Mouse (Mus musculus): ENCODE measurements around the gene Gm8906.
"Not testable (repeated sequence)": the region's sequence is repeated elsewhere in the genome, so short reads cannot be mapped to it uniquely, and the experiment has no call there.

Gm8906 gene

DNA sequence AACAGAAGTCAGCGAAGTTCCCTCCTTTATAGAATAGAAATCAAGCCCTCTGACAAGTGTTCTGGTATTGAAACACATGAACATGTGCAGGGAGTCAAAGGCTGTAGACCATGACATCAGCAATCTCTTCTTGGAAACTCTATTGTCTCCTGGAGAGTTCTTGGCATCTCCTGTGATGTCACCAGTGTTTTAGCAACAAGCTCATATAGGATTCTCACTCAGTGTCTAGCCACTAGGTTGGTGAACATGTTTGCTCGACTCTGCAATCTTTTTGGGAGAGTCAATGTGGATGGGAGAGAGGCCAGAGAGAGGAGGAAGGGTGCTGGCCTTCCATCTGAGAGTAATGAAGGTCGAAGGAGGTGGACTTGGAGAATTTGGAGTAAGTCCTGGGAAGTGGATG is at the start of gene Gm8906:
Gene Gm8906 (plus strand): TSS at position 301 of the 400 bp plus-strand sequence.
- not testable (repeated sequence) for H3K36me3 ChIP-seq (ENCODE audit: insufficient read depth, low read length); H3K4me1 ChIP-seq (replicated peaks; ENCODE audit: low read depth, low read length); H3K9me3 ChIP-seq (ENCODE audit: low read length); H3K4me3 ChIP-seq (replicated peaks; ENCODE audit: low read length); H3K27me3 ChIP-seq (ENCODE audit: insufficient read depth, low read length)
